Mouse (Mus musculus): ENCODE results near the gene Hist1h1e.
A peak's percentile ranks its signal among the peaks of the same experiment; 100 is the strongest.
"Not testable (repeated sequence)": the region's sequence is repeated elsewhere in the genome, so short reads cannot be mapped to it uniquely, and the experiment has no call there.

Hist1h1e gene

GRCm38 (mm10) chr13:23573034-23573897, 49.1 kb downstream of the Hist1h1e start:
- not testable (repeated sequence) for DNase-seq (ENCODE audit: low read depth, low spot score)

GRCm38 (mm10) chr13:23572218-23573033, 49.9 kb downstream of the Hist1h1e start:
- DNase-seq (ENCODE audit: low read depth, low spot score), result no peak

GRCm38 (mm10) chr13:23571504-23572217, 50.7 kb downstream of the Hist1h1e start:
- DNase-seq (ENCODE audit: low read depth, low spot score), result not testable (repeated sequence)

- DNase-seq (ENCODE audit: low read depth, low spot score), result peak; percentile 96
Observed at GRCm38 (mm10) chr13:23571022-23571503, 51.3 kb downstream of the Hist1h1e start, which contains the start of the genes Hist1h2ae and Hist1h2bg. Gene Hist1h2ae, minus strand, starts transcription at chr13:23571220. Gene Hist1h2bg, plus strand, starts transcription at chr13:23571396.
